Mouse (Mus musculus) CH12.LX (cell line): ENCODE results near the gene Ppox.

Experiments
- CTCF ChIP-seq, 2 experiments: IDR thresholded peaks in 1 of 2; conservative IDR thresholded peaks in 1 of 2; 2 replicates each; pipeline ENCODE4 v1.5.1; 2011 to 2012; ENCODE audit warnings: low read depth in 2 of 2, low read length in 2 of 2, improper control_type of control experiment in 1 of 2, inconsistent platforms in 1 of 2, mild to moderate bottlenecking in 1 of 2, moderate library complexity in 1 of 2
- EP300 ChIP-seq: IDR thresholded peaks from 2 replicates; pipeline ENCODE4 v1.6.1; 2011; ENCODE audit warnings: low read length, improper control_type of control experiment
- HCFC1 ChIP-seq: IDR thresholded peaks from 2 replicates; pipeline ENCODE4 v1.6.1; 2012; ENCODE audit warnings: low read depth, mild to moderate bottlenecking, inconsistent platforms, low read length, improper control_type of control experiment
- MAX ChIP-seq: IDR thresholded peaks from 2 replicates; pipeline ENCODE4 v1.6.1; 2011; ENCODE audit warnings: low read length, improper control_type of control experiment
- ZC3H11A ChIP-seq: IDR thresholded peaks from 2 replicates; pipeline ENCODE4 v1.6.1; 2012; ENCODE audit warnings: low read depth, mild to moderate bottlenecking, inconsistent platforms, low read length, improper control_type of control experiment
- ZMIZ1 ChIP-seq: IDR thresholded peaks from 2 replicates; pipeline ENCODE4 v1.6.1; 2012; ENCODE audit warnings: low read depth, mild to moderate bottlenecking, inconsistent platforms, low read length, improper control_type of control experiment

- TF ChIP-seq HCFC1 (no peak), ZMIZ1 (no peak), CTCF (conservative IDR thresholded peaks at IDR 0.05 in 1 of 2, IDR thresholded peaks at IDR 0.05 in 1 of 2; ENCODE audit: low read depth in 2 of 2, low read length in 2 of 2) (no peak), MAX (no peak), ZC3H11A (no peak), EP300 (no peak)
These were observed 45.2 kb downstream of the Ppox start for GRCm38 (mm10) chr1:171235791-171236190.
